Mouse (Mus musculus) bone marrow, adult 2 months (tissue): ENCODE measurements at regions not wholly inside any gene's neighbourhood (a gene's known extent, or its start where the extent isn't known, plus 50 kb on each side); places are given as distances from the start of the nearest gene placed in this dataset.

Source experiments
- CTCF ChIP-seq: fragments of 200-500 bp; IDR thresholded peaks from 2 replicates; pipeline ENCODE4 v1.5.1; 2011; ENCODE audit warnings: low read length, control low read depth; ENCODE audit not compliant: control insufficient read depth, insufficient read depth
- POLR2A ChIP-seq: fragments of 200-500 bp; IDR thresholded peaks from 2 replicates; pipeline ENCODE4 v1.6.1; 2011; ENCODE audit warnings: low read depth, mild to moderate bottlenecking, control low read depth, low read length, borderline replicate concordance; ENCODE audit not compliant: control insufficient read depth

GRCm38 (mm10) chr11:44243184-44243583 lies 156.7 kb upstream of the Il12b start:
- TF ChIP-seq POLR2A (no peak), CTCF (no peak)
